Mouse (Mus musculus) neutrophil, adult 65 days (primary cell): ENCODE results near the gene Olfr1094. TPM values are rescaled to one million over a fixed set of nuclear protein-coding genes. Genes with fewer than 3 reads are reported as not detected.

ENCODE experiments used
- total RNA-seq: library from RNA; stranded (reverse); gene quantifications from 2 replicates; pipeline ENCODE4 v1.2.4, GENCODE M21; 2023

Olfr1094 gene
- not detected in 2 replicates for total RNA-seq

GRCm38 (mm10) chr2:86824363-86824762 lies at the start of gene Olfr1094:
Gene Olfr1094 (plus strand): TSS chr2:86824663.

GRCm38 (mm10) chr2:86782179-86782578 lies 42.3 kb upstream of the Olfr1094 start, which contains the start of gene Olfr1093:
Gene Olfr1093 (plus strand): TSS chr2:86782479.

GRCm38 (mm10) chr2:86809918-86810317 lies 14.5 kb upstream of the Olfr1094 start, which contains the start of gene Olfr141:
Gene Olfr141 (minus strand): TSS chr2:86810018.

GRCm38 (mm10) chr2:86851596-86851995 lies 27.1 kb downstream of the Olfr1094 start, which contains the start of gene Olfr1095:
Gene Olfr1095 (minus strand): TSS chr2:86851696.

GRCm38 (mm10) chr2:86874702-86875101 lies 50.2 kb downstream of the Olfr1094 start, which contains the start of gene Gm13723:
Gene Gm13723 (minus strand): TSS chr2:86874802.

Other genes starting within 250 kb of the Olfr1094 start
- gene Olfr1082, start 225.7 kb upstream of the Olfr1094 start, total RNA-seq = not detected in 2 replicates
- gene Olfr1084, start 184.9 kb upstream of the Olfr1094 start, total RNA-seq = not detected in 2 replicates
- not detected in 2 replicates for gene Olfr1085, start 162.6 kb upstream of the Olfr1094 start, total RNA-seq
- not detected in 2 replicates for gene Olfr1086, start 144.6 kb upstream of the Olfr1094 start, total RNA-seq
- not detected in 2 replicates for gene Olfr1087, start 126.3 kb upstream of the Olfr1094 start, total RNA-seq
- not detected in 2 replicates for gene Olfr1089, start 91.0 kb upstream of the Olfr1094 start, total RNA-seq
- gene Olfr1090, start 65.7 kb upstream of the Olfr1094 start, total RNA-seq = not detected in 2 replicates
- not detected in 2 replicates for gene Olfr1093, start 42.2 kb upstream of the Olfr1094 start, total RNA-seq
- not detected in 2 replicates for gene Olfr141, start 14.6 kb upstream of the Olfr1094 start, total RNA-seq
- not detected in 2 replicates for gene Olfr1095, start 27.0 kb downstream of the Olfr1094 start, total RNA-seq
- gene Gm13723, start 50.1 kb downstream of the Olfr1094 start, total RNA-seq = not detected in 2 replicates
- not detected in 2 replicates for gene Olfr1097, start 67.6 kb downstream of the Olfr1094 start, total RNA-seq
- gene Olfr1098, start 99.9 kb downstream of the Olfr1094 start, total RNA-seq = not detected in 2 replicates
- not detected in 2 replicates for gene Olfr1099, start 136.0 kb downstream of the Olfr1094 start, total RNA-seq
- gene Olfr1100, start 155.3 kb downstream of the Olfr1094 start, total RNA-seq = not detected in 2 replicates
- not detected in 2 replicates for gene Olfr1101, start 166.6 kb downstream of the Olfr1094 start, total RNA-seq
- gene Olfr1102, start 173.7 kb downstream of the Olfr1094 start, total RNA-seq = not detected in 2 replicates
- not detected in 2 replicates for gene Olfr1104, start 202.4 kb downstream of the Olfr1094 start, total RNA-seq
- not detected in 2 replicates for gene Olfr1105, start 211.9 kb downstream of the Olfr1094 start, total RNA-seq
- not detected in 2 replicates for gene Olfr1106, start 227.6 kb downstream of the Olfr1094 start, total RNA-seq